28 mouse cellular contexts compared by ENCODE assay signal in genomic region chr3:52608086-52608426, GRCm38 (mm10).
"Had no signal": no experiment of that assay in that cellular context is flagged by ENCODE, and none has a peak within 500 bp of the region (broad histone marks: within the 10 kb centered on the region; RNA-seq: fewer than 3 reads in every experiment).

No protein-coding gene starts in this region.

- H3K9me3 ChIP-seq: limb, embryonic 12.5 days; limb, embryonic 13.5 days; limb, embryonic 15.5 days; liver, embryonic 12.5 days; liver, embryonic 13.5 days; liver, embryonic 15.5 days; lung, embryonic 15.5 days; midbrain, embryonic 10.5 days; midbrain, embryonic 12.5 days; midbrain, embryonic 13.5 days; midbrain, embryonic 15.5 days; neural tube, embryonic 12.5 days; neural tube, embryonic 13.5 days had no signal

- H3K27ac ChIP-seq: limb, embryonic 12.5 days; limb, embryonic 13.5 days; limb, embryonic 15.5 days; liver, embryonic 12.5 days; liver, embryonic 13.5 days; liver, embryonic 14.5 days; liver, embryonic 15.5 days; lung, embryonic 15.5 days; macrophage; midbrain, embryonic 10.5 days; midbrain, embryonic 12.5 days; midbrain, embryonic 13.5 days; midbrain, embryonic 15.5 days; neural tube, embryonic 12.5 days; neural tube, embryonic 13.5 days had no signal

- H3K4me1 ChIP-seq: liver, embryonic 12.5 days; liver, embryonic 13.5 days; liver, embryonic 15.5 days had no signal

- DNase-seq: left cerebral cortex, postnatal 4 days; liver; liver, embryonic 13.5 days; liver, postnatal 0 days; lung, adult 18-20 months; lung, adult 2 months; lung, embryonic 14.5 days; lung, postnatal 10 days; lung, postnatal 14 days; lung, postnatal 4 days; midbrain, embryonic 14.5 days had no signal

- H3K4me3 ChIP-seq: limb, embryonic 12.5 days; limb, embryonic 13.5 days; limb, embryonic 15.5 days; liver, embryonic 12.5 days; liver, embryonic 13.5 days; liver, embryonic 15.5 days; lung, embryonic 15.5 days; megakaryocyte, embryonic 14.5 days; midbrain, embryonic 10.5 days; midbrain, embryonic 12.5 days; midbrain, embryonic 13.5 days; midbrain, embryonic 15.5 days; neural tube, embryonic 12.5 days; neural tube, embryonic 13.5 days had no signal

- H3K4me2 ChIP-seq: limb, embryonic 12.5 days; limb, embryonic 13.5 days; limb, embryonic 15.5 days; liver, embryonic 11.5 days; liver, embryonic 12.5 days; liver, embryonic 13.5 days; liver, embryonic 15.5 days; lung, embryonic 14.5 days; lung, embryonic 15.5 days; midbrain, embryonic 11.5 days; midbrain, embryonic 12.5 days; midbrain, embryonic 13.5 days; midbrain, embryonic 15.5 days; neural tube, embryonic 12.5 days; neural tube, embryonic 13.5 days had no signal

- H3K36me3 ChIP-seq: limb, embryonic 12.5 days; limb, embryonic 13.5 days; limb, embryonic 15.5 days; liver, embryonic 12.5 days; liver, embryonic 13.5 days; liver, embryonic 15.5 days; lung, embryonic 15.5 days; midbrain, embryonic 10.5 days; midbrain, embryonic 12.5 days; midbrain, embryonic 13.5 days; midbrain, embryonic 15.5 days; neural tube, embryonic 12.5 days; neural tube, embryonic 13.5 days had no signal

- H3K27me3 ChIP-seq: limb, embryonic 12.5 days; limb, embryonic 13.5 days; liver, embryonic 12.5 days; liver, embryonic 13.5 days; liver, embryonic 15.5 days; lung, embryonic 15.5 days; midbrain, embryonic 15.5 days; neural tube, embryonic 12.5 days had no signal
